Mouse (Mus musculus) macrophage (primary cell): ENCODE measurements at regions not wholly inside any gene's neighbourhood (a gene's known extent, or its start where the extent isn't known, plus 50 kb on each side); places are given as distances from the start of the nearest gene placed in this dataset.

Experiments used
- H3K27ac ChIP-seq: fragments of 350-480 bp; formaldehyde crosslinking; 2 replicates; pipeline ENCODE4 v1.9.0; 2021
- H3K36me3 ChIP-seq: fragments of 350-480 bp; formaldehyde crosslinking; 2 replicates; pipeline ENCODE4 v1.9.0; 2021; ENCODE audit errors: inconsistent target
- H3K4me3 ChIP-seq: fragments of 350-480 bp; formaldehyde crosslinking; 2 replicates; pipeline ENCODE4 v1.9.0; 2021; ENCODE audit errors: inconsistent target
- H3K79me2 ChIP-seq: fragments of 350-480 bp; formaldehyde crosslinking; 2 replicates; pipeline ENCODE4 v1.9.0; 2021; ENCODE audit errors: inconsistent target
- WGBS: methylation state at CpG from one replicate; pipeline ENCODE4 v1.1.7; 2026; ENCODE audit warnings: inconsistent platforms; ENCODE audit not compliant: missing documents; 5-methylcytosine and 5-hydroxymethylcytosine counted together

DNA sequence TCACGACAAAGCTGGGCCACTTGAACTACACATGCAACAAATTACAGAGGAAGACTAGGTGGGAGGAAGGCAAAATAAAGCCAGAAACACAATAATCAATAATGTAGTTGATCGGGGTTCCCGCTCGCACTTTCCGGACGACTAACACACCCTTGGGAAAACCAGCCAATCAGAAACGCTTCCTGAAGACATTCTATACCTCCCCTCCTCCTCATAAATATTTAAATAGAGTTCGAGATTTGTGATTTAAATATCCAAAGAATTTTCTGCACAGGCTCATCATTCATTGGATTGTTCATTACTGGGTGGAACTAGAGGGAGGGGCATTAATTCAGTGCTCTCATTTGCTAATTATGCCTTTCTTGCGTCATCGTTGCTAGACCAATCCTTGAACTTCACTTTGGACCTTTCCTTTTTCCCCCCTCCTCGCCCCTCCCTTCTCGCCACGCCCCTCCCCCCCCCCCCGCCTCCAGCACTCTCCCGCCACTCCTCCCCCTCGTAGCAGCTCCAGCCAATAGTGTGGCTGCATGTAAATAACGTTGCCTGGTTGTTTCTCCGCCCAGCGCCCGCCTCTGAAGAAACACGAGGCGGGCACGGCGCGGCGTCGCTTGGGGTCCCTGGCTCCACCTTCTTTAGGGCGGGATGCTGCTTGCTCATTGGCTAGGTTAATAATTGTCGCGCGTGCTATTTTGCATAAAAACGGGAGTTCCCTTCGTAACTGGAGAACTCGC is 254.2 kb upstream of the Nfe2l3 start:
- 0% methylated on average over 21 of the region's 34 CpGs for WGBS
- Histone ChIP-seq H3K27ac (no peak overlapping the region), H3K79me2 (no peaks in the 10 kb centered on the region), H3K4me3 (peak overlapping the region; percentile 47), H3K36me3 (no peaks in the 10 kb centered on the region)

DNA sequence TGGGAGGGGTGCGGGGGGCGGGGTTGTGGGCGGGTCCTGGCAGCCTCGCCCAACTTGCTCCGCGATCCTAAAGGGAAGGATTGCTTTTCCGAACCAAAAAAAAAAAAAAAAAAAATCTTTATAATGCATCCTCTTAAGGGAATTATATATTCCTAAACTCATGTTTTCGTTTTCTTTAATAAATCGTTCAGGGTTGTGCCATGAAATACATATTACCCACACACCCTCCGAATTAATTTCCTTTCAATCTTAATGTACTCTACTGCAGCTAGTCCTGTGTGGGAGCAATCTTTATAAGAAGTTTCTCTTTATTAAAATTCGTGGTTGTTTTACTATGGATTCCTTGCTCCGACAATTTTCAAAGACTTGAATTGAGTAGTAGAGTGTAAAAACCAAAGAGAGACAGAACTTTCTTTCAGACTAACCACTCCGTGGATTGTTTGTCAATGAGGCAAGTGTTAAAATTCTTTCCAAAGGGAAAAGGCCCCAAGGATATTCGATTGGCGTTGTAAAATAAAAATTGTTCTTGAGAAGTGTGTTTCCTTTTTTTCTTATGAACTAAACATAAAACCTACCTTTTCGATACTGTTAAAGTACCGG is 253.6 kb upstream of the Nfe2l3 start:
- H3K4me3 ChIP-seq = peak overlapping the region; percentile 1; the same call in 1 of the 2 replicates
- H3K27ac ChIP-seq = no peak overlapping the region
- no peaks in the 10 kb centered on the region for H3K79me2 ChIP-seq
- WGBS = 6% methylated on average over 17 of the region's 17 CpGs
- H3K36me3 ChIP-seq = no peaks in the 10 kb centered on the region

DNA sequence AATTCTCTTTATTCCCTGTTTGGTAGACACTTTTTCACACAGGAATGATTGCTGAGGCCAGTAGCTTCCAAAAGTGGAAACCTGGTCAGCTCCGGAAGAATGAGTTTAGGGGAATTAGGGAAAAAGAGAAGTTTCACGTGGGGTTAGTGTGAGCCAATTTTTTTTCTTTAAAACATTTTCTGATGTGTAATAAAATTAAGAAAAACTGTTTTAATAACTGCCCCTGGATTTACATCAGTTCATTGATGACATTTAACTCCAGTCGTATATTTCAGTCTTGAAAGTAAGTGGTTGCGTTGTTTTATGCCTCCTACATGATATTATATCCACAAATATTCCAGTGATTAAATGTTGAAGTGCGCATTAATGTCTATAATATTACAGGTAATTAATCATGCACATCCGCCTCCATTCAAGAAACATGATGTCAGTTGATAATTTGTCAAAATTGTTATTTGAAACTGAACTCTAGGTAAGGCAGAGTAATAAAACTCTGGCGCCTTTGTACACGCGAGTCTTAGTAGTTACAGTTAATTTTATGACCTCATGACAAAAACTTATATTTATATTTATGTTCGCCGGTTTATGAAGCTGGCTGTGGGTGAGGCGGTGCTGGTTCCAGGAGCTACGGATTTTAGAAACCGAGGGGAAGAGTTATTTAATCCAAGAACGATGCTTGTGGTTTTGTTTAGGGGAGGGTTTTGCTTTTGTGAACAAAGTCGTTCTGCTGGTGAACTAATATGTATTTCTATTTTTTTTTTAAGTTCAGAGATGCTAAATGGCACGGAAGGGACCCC is 252.5 kb upstream of the Nfe2l3 start:
- H3K4me3 ChIP-seq = no peak overlapping the region
- WGBS = 13% methylated on average over 17 of the region's 17 CpGs
- no peak overlapping the region for H3K27ac ChIP-seq
- no peaks in the 10 kb centered on the region for H3K36me3 ChIP-seq
- no peaks in the 10 kb centered on the region for H3K79me2 ChIP-seq

DNA sequence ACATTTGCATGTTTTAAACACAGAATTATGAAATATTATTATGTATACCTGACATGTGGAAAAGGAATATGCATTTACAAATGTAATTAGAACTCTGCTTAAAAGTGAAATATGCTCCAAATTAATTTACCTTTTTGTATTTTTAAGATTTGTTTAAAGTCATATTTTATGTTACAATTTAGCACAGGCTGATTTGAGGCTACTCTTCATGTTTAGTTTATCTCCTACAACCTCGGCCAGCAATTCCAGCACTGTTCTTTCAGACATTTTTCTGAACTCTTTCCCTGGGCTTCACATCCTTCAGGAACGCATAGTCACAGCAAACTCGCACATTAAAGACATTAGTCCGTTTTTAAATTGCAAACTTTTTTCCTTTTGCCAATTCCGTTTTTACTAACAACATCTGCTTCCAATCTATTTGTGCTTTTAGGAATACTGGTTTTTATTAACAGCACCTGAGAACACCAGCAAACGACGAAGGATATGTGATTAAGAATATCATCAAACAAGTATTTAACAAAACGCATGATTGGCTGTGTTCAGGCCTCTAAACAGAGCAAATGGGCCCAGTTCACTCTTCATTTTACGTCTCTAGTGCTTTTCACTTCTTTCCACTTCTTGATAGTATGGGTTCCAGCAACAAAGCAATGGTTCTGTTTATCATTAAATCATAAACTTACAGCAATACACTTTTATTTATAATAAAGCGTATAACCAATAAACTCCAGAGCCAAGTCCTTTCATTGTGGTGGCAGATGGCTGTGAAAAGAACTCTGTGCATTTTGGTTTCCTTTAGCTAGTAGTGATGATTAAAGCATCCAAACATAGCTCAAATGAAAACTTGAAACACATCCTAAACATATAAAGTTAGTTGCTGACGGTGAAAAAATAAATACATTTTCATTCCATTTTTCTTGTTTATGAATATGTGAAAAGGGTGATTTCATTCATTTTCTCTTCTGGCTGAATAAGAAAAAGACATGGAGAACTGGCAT is 251.3 kb upstream of the Nfe2l3 start:
- Histone ChIP-seq H3K79me2 (no peaks in the 10 kb centered on the region), H3K36me3 (no peaks in the 10 kb centered on the region), H3K27ac (no peak overlapping the region), H3K4me3 (no peak overlapping the region)
- 12% methylated on average over 11 of the region's 11 CpGs for WGBS

DNA sequence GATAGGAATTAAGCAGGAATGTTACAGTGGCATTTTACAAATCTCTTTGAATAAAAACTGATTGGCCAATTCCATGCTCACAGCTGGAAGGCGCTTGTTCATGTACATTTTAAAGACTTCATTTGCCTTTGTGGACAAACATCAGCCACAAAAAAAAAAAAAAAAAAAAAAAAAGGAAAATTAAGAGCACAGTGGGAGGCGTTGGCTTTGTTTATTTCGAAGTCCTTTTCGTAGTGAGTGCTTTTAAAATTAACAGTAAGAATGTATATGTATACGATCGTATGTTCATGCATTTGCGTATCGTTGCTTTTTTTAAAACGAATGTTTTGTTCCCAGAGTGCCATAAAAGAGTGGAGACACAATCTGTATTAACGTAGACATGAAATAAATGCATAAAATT is 250.6 kb upstream of the Nfe2l3 start:
- Histone ChIP-seq H3K79me2 (no peaks in the 10 kb centered on the region), H3K4me3 (no peak overlapping the region), H3K36me3 (no peaks in the 10 kb centered on the region), H3K27ac (no peak overlapping the region)
- 41% methylated on average over 10 of the region's 10 CpGs for WGBS

DNA sequence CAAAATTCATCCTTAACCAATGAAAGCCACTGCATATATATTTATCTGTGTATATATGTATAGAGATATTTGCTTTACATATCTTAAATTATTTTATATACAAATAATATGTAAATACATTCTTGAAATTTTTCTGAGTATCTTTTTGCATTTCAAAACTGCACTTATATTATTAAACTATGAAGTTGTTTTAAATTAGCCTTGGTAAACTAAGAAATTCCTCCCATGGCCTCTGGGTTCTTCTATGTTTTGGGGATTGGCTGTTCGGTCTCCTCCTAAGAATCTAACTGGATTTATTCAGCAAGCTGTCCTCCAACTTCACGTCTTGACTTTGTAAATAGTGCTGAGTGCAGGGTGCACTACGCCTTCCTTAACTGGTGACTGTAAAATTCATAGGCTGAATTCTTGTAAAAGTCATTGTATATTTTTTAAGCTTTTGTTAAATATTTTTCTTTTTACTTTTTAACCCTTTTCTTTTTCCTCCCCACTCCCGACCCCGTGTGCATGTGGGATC is 249.6 kb upstream of the Nfe2l3 start:
- Histone ChIP-seq H3K79me2 (no peaks in the 10 kb centered on the region), H3K4me3 (no peak overlapping the region), H3K36me3 (no peaks in the 10 kb centered on the region), H3K27ac (no peak overlapping the region)
- 21% methylated on average over 5 of the region's 5 CpGs for WGBS

DNA sequence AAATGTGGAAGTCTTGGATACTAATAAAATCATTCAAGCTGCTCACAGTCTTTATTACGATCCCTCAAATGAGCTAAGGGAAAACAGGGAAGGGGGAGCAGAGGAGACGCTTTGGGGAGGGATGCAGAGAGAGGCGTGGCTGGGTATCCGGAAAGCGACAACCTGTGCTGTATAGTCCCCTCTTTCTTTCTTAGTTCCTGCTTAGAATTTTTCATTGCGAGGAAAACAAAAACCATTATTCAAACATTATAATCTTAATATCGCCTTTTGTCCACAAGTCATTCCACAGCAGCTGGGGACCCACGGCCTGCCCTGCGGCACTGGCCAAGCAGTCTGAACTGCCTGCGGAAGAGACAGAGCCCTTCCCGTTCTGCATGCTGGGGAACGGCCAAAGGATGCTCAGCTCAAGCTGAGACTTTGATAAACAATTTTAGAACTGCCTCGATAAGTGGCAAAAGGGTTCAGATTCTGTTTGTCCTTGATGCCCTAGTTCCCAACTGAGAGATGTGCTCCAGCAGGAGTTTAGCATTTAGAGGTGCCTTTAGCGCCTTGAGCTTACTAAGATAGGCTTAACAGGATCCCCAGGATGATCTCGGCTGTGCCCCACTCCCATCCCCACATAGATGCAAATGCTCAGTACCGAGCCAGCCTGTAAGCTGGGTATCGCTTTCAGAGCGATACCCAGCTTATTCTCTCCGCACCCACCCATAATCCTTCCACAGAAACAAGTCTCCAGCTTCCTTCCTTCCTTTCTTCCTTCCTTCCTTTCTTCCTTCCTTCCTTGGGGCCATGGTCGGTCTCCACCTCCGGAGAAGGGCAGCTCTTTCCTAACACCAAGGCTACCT is 248.7 kb upstream of the Nfe2l3 start:
- WGBS = 9% methylated on average over 21 of the region's 21 CpGs
- Histone ChIP-seq H3K36me3 (no peaks in the 10 kb centered on the region), H3K27ac (no peak overlapping the region), H3K4me3 (no peak overlapping the region), H3K79me2 (no peaks in the 10 kb centered on the region)

DNA sequence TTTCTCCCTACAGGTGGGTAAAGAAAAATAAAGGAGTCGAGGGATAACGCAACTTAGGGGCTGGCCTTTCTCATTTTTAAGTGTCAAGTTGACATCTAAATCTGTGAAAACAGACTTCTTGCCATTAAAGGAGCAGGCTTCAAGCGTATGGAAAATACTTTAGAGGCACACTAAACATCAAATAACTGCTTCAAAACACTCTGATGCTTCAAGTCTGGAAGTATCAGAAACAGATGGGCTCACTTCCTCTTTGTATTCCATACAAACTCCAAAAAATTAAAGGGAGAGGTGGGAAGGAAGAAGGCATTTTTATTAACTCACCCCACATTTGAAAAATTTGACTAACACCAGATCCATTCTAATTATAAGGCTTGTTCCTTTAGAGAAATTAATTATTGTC is 248.0 kb upstream of the Nfe2l3 start:
- no peaks in the 10 kb centered on the region for H3K79me2 ChIP-seq
- no peak overlapping the region for H3K4me3 ChIP-seq
- H3K27ac ChIP-seq = no peak overlapping the region
- WGBS = 16% methylated on average over 3 of the region's 3 CpGs
- H3K36me3 ChIP-seq = no peaks in the 10 kb centered on the region

DNA sequence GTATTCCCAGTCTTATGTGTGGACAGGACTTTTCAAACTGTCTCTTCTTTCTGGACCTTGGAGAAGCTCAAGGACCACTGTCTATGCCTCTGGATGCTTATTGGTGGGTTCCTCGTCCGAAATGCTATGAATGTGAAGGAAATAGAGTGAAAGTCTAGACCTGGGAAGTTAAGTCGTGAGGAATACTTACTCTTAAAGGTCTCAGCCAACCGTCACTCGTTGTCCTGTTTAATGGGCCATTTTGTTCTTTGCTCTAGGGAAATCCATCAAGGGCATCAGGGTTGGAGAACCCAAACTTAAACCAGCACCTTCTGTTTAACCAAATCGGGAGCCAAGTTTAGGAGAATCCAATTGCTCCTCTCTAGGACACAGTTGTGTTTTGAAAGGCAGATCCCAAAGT is 247.3 kb upstream of the Nfe2l3 start:
- 28% methylated on average over 6 of the region's 6 CpGs for WGBS

DNA sequence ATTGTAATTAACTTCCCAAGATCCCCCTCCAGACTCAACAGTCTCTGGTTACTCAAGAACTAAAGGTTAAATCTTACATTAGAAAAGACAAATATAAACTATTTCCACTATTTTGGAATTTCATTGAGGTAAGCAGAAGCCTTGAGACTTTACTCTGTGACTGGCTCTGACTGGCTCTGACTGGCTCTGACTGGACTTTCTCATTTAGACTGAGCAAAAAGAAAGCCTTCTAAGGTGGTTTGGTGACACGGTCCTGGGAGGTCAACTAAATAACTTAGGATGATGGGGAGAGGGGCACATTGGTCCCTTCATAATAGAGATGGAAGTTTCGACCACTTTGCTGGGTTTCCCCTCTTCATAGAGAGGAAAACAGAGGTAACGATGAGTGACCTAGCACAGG is 243.3 kb upstream of the Nfe2l3 start:
- Histone ChIP-seq H3K79me2 (no peaks in the 10 kb centered on the region), H3K27ac (no peak overlapping the region), H3K36me3 (no peaks in the 10 kb centered on the region), H3K4me3 (no peak overlapping the region)
- WGBS = 84% methylated on average over 3 of the region's 3 CpGs

More for the DNA sequence above, 247.3 kb upstream of the Nfe2l3 start:
- no peak overlapping the region for H3K27ac ChIP-seq
- H3K36me3 ChIP-seq = no peaks in the 10 kb centered on the region
- H3K4me3 ChIP-seq = no peak overlapping the region
- no peaks in the 10 kb centered on the region for H3K79me2 ChIP-seq

DNA sequence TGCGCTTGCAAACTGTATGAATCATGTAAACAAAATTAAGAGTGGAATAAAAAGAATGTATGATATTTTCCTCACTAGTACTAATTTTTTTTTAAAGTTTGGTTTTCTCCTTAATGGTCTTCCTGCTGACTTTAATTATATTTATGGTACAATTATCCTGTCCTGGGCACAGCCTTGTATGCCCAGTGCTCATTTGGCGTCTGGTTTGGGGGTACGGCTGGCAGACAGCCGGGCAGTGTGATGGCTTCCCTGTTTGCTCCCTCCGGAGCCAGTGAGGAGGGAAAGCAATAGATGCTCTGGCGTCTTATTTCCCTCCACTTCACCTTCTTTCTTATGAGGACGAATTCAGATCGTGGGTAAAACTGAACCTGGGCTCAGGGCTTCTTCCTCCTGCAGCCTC is 239.6 kb upstream of the Nfe2l3 start:
- WGBS = 55% methylated on average over 8 of the region's 8 CpGs
- no peaks in the 10 kb centered on the region for H3K79me2 ChIP-seq
- no peaks in the 10 kb centered on the region for H3K36me3 ChIP-seq
- H3K4me3 ChIP-seq = no peak overlapping the region
- H3K27ac ChIP-seq = no peak overlapping the region

DNA sequence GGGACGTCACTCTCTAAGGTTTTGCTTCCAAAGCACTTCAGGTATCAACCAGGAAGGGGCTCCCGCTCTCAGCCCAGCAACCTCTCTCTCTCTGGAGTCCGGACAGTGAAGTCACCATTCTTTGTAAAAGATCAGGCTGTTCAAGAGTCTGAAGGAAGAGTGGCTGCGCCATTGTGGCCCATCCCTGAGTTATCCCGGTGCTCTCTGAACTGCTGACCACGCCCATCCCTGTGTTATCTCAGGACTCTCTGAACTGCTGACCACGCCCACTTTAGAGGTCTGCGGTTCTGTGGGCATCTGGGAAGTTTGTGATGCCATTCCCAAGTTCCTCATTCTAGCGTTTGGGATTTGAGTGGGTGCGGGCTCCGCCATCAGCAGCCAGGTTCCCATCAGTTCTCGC is 239.1 kb upstream of the Nfe2l3 start:
- Histone ChIP-seq H3K4me3 (no peak overlapping the region), H3K36me3 (no peaks in the 10 kb centered on the region), H3K27ac (no peak overlapping the region), H3K79me2 (no peaks in the 10 kb centered on the region)
- 35% methylated on average over 12 of the region's 12 CpGs for WGBS

DNA sequence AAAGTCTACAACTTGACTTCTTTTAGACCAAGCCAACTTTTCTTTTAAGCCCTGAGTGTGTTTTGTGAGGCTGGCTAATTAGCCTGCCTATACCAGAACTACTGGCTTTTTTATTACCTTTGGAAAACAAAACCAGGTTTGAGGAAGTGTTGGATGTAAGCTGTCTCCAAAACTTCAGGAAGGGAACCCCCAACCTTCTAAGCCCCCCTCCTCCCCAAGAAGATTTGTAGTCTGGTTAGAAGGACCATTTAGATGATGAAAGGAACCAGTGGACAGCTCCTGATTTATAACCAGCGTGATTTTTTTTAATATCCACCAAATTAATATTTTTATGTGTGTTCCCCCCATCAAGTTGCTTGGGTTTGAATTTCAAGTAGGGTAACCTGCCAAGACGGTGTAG is 236.1 kb upstream of the Nfe2l3 start:
- 83% methylated on average over 2 of the region's 2 CpGs for WGBS
- H3K4me3 ChIP-seq = no peak overlapping the region
- H3K79me2 ChIP-seq = no peaks in the 10 kb centered on the region
- H3K36me3 ChIP-seq = no peaks in the 10 kb centered on the region
- H3K27ac ChIP-seq = no peak overlapping the region
